Mouse (Mus musculus) heart, embryonic 11.5 days (tissue): ENCODE measurements around the gene Gm28919. TPM values are rescaled to one million over a fixed set of nuclear protein-coding genes. Genes with fewer than 3 reads are reported as not detected.
"Not testable (repeated sequence)": the region's sequence is repeated elsewhere in the genome, so short reads cannot be mapped to it uniquely, and the experiment has no call there.

Experiments
- ATAC-seq: fragments of 200-750 bp; cut with Nextera tagmentation; replicated peaks from 2 replicates; pipeline ENCODE4 v1.8.0; 2017; ENCODE audit warnings: moderate library complexity; ENCODE audit not compliant: insufficient number of reproducible peaks, low FRiP score, low TSS enrichment
- H3K27ac ChIP-seq: fragments of 300-500 bp; sonication (generic); 2 replicates; pipeline ENCODE4 v1.5.1; 2014; ENCODE audit warnings: mild to moderate bottlenecking, low read depth, low read length
- H3K27me3 ChIP-seq: fragments of 300-500 bp; sonication (generic); 2 replicates; pipeline ENCODE4 v1.6.1; 2014; ENCODE audit warnings: mild to moderate bottlenecking, low read length, mixed read lengths; ENCODE audit not compliant: control insufficient read depth, insufficient read depth
- H3K36me3 ChIP-seq: fragments of 300-500 bp; sonication (generic); 2 replicates; pipeline ENCODE4 v1.6.1; 2014; ENCODE audit warnings: mild to moderate bottlenecking, low read length, moderate library complexity, mixed read lengths; ENCODE audit not compliant: control insufficient read depth, insufficient read depth
- H3K4me1 ChIP-seq: fragments of 300-500 bp; sonication (generic); 2 replicates; pipeline ENCODE4 v1.6.1; 2014; ENCODE audit warnings: low read length; ENCODE audit not compliant: control insufficient read depth, insufficient read depth
- H3K4me2 ChIP-seq: fragments of 300-500 bp; sonication (generic); 2 replicates; pipeline ENCODE4 v1.6.1; 2014; ENCODE audit warnings: mild to moderate bottlenecking, moderate library complexity
- H3K4me3 ChIP-seq: fragments of 300-500 bp; sonication (generic); 2 replicates; pipeline ENCODE4 v1.5.1; 2014; ENCODE audit warnings: low read depth, low read length
- H3K9ac ChIP-seq: fragments of 300-500 bp; sonication (generic); 2 replicates; pipeline ENCODE4 v1.6.1; 2014; ENCODE audit warnings: mild to moderate bottlenecking, low read depth, low read length, moderate library complexity
- H3K9me3 ChIP-seq: fragments of 300-500 bp; sonication (generic); replicated peaks from 2 replicates; pipeline ENCODE4 v1.6.1; 2016; ENCODE audit warnings: low read length; ENCODE audit not compliant: control insufficient read depth
- WGBS: fragments of 180-500 bp; shearing (Covaris S2); extraction: QIAGEN DNeasy Blood & Tissue Kit; methylation state at CpG from one replicate; pipeline ENCODE4 v1.1.7; 2014; ENCODE audit not compliant: insufficient replicate concordance; 5-methylcytosine and 5-hydroxymethylcytosine counted together
- polyA plus RNA-seq: library from polyadenylated mRNA; unstranded; fragments of >200 nt; fragmentation: Nextera tagmentation; extraction: Ambion mirVana; gene quantifications from 2 replicates; pipeline ENCODE4 v1.2.1, GENCODE M21; 2014

Gene Gm28919
- polyA plus RNA-seq: not detected in 2 replicates

GRCm38 (mm10) chrY:6583246-6583645, at the start of gene Gm28919:
TSS of gene Gm28919 (plus strand) at chrY:6583546.
- not testable (repeated sequence) for H3K9me3 ChIP-seq, H3K9ac ChIP-seq, H3K4me2 ChIP-seq, ATAC-seq, H3K4me3 ChIP-seq, H3K4me1 ChIP-seq, H3K27me3 ChIP-seq, H3K27ac ChIP-seq, H3K36me3 ChIP-seq
- WGBS: no CpG with 5 or more reads among the region's 7 CpGs

Other genes with a start within 250 kb of the Gm28919 start
- not detected in 2 replicates for gene Gm21719, start 99.3 kb downstream of the Gm28919 start, polyA plus RNA-seq